Mouse (Mus musculus): Measurements from ENCODE around the gene Ung. TPM values are rescaled to one million over a fixed set of nuclear protein-coding genes. Genes with fewer than 3 reads are reported as not detected.

Ung gene
- total RNA-seq (2023), result 12.9 TPM

GRCm38 (mm10) chr5:114130211-114130605 is at the start of gene Ung:
Ung (plus strand) TSS chr5:114130386.

GRCm38 (mm10) chr5:114091057-114091807 is 39.0 kb upstream of the Ung start, which contains the start of gene Svop:
Svop (minus strand) TSS chr5:114091570.

GRCm38 (mm10) chr5:114127374-114128349 is 2.5 kb upstream of the Ung start, which contains the start of gene Alkbh2:
Alkbh2 (minus strand) TSS chr5:114128218.

GRCm38 (mm10) chr5:114146028-114146888 is 16.1 kb downstream of the Ung start, which contains the start of gene Acacb:
Acacb (plus strand) TSS chr5:114146535.

Other genes starting within 250 kb of the Ung start
- gene Coro1c, start 221.6 kb upstream of the Ung start, total RNA-seq (2023), result 63.3 TPM
- gene Ssh1, start 136.5 kb upstream of the Ung start, total RNA-seq (2023), result 37.2 TPM
- not detected for gene Dao, start 126.7 kb upstream of the Ung start, total RNA-seq (2023)
- gene Usp30, start 64.9 kb upstream of the Ung start, total RNA-seq (2023), result 21.1 TPM
- gene Svop, start 38.8 kb upstream of the Ung start, total RNA-seq (2023), result not detected
- gene Alkbh2, start 2.2 kb upstream of the Ung start, total RNA-seq (2023), result 8.7 TPM
- gene Acacb, start 16.1 kb downstream of the Ung start, total RNA-seq (2023), result 4.3 TPM
- gene Foxn4, start 143.4 kb downstream of the Ung start, total RNA-seq (2023), result not detected
- 4.4 TPM for gene Myo1h, start 158.8 kb downstream of the Ung start, total RNA-seq (2023)